Mouse (Mus musculus): ENCODE measurements at regions not wholly inside any gene's neighbourhood (a gene's known extent, or its start where the extent isn't known, plus 50 kb on each side); places are given as distances from the start of the nearest gene placed in this dataset.

- peak; percentile 11 for DNase-seq
These were observed 70.3 kb downstream of the Pctp start for GRCm38 (mm10) chr11:89932231-89932865.

GRCm38 (mm10) chr11:89929115-89929988, 73.3 kb downstream of the Pctp start:
- no peak for DNase-seq

GRCm38 (mm10) chr11:89927483-89928156, 75.1 kb downstream of the Pctp start:
- no peak for DNase-seq

- DNase-seq = no peak
These were observed 80.1 kb downstream of the Pctp start for GRCm38 (mm10) chr11:89922551-89922950.

- peak; percentile 2 for DNase-seq
These were observed 81.5 kb downstream of the Pctp start for GRCm38 (mm10) chr11:89921146-89921545.

GRCm38 (mm10) chr11:89915795-89916194, 86.9 kb downstream of the Pctp start:
- no peak for DNase-seq

GRCm38 (mm10) chr11:89914577-89914976, 88.1 kb downstream of the Pctp start:
- DNase-seq = no peak

GRCm38 (mm10) chr11:89901241-89901740, 101.4 kb downstream of the Pctp start:
- no peak for DNase-seq

GRCm38 (mm10) chr11:89898516-89898915, 104.2 kb downstream of the Pctp start:
- DNase-seq = no peak

- no peak for DNase-seq
These were observed 105.8 kb downstream of the Pctp start for GRCm38 (mm10) chr11:89896854-89897253.

GRCm38 (mm10) chr11:89871587-89871986, 94.1 kb upstream of the Ankfn1 start:
- DNase-seq = no peak

- DNase-seq = no peak
These were observed 90.1 kb upstream of the Ankfn1 start for GRCm38 (mm10) chr11:89867575-89867974.

GRCm38 (mm10) chr11:89856184-89856769, 78.8 kb upstream of the Ankfn1 start:
- no peak for DNase-seq

- no peak for DNase-seq
These were observed 64.4 kb upstream of the Ankfn1 start for GRCm38 (mm10) chr11:89841853-89842252.

GRCm38 (mm10) chr11:89839671-89840327, 62.3 kb upstream of the Ankfn1 start:
- DNase-seq = no peak

GRCm38 (mm10) chr11:89837995-89838394, 60.5 kb upstream of the Ankfn1 start:
- no peak for DNase-seq

GRCm38 (mm10) chr11:89836897-89837296, 59.4 kb upstream of the Ankfn1 start:
- DNase-seq = no peak

GRCm38 (mm10) chr11:89834068-89834467, 56.6 kb upstream of the Ankfn1 start:
- no peak for DNase-seq

GRCm38 (mm10) chr11:89831577-89832110, 54.2 kb upstream of the Ankfn1 start:
- no peak for DNase-seq

Measured in cerebellum, adult 11-12 months (tissue).